Mouse (Mus musculus) adrenal gland, postnatal 14 days (tissue): Measurements from ENCODE around the gene Prss41. TPM values are rescaled to one million over a fixed set of nuclear protein-coding genes. Genes with fewer than 3 reads are reported as not detected.
A peak's percentile ranks its signal among the peaks of the same experiment; 100 is the strongest.

Source experiments
- DNase-seq: peaks from one replicate; pipeline ENCODE4 v3.0.0; 2021; ENCODE audit warnings: mixed read lengths
- total RNA-seq: library from RNA; stranded (reverse); gene quantifications from 2 replicates; pipeline ENCODE4 v1.2.3, GENCODE M21; 2021

The Prss41 gene
- total RNA-seq, 1 experiment from 2014 or later = 0.56 TPM

DNA sequence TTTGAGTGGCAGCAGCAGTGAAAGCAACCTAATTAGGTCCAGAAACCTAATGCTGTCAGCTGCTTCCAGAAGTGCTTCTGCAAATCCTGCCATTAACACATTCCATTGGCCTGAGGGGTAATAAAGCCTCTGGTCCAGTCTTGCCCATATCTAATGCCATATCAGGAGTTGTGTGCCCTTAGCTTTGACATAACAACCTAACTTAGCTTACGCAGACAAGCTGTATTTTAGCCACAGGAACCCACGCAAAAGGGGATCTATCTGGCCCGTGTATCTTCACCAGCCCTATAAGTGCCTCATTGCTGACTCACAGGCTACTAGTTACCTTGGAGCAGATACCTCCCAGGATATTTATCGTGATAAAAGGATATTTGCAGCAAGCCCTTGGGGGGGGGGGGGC, 18.4 kb downstream of the Prss41 start:
- no peak for DNase-seq

DNA sequence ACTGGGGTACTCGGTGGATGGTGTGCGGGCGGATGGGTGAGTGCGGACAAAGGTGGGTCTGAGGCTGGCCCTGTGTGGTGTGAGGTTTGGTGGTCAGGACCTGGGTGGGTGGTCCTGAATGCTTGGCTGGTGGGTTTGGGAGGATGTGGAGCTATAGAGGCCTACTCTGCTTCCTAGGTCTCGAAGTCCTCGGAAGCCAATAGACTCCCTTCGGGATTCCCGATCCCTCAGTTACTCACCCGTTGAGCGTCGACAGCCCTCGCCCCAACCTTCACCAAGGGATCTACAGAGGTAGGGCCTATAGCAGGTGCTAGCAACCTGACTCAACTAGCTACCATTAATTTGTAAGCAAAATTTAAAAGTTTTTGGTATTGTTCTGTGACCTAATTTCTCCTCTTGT, 20.4 kb downstream of the Prss41 start:
- no peak for DNase-seq

DNA sequence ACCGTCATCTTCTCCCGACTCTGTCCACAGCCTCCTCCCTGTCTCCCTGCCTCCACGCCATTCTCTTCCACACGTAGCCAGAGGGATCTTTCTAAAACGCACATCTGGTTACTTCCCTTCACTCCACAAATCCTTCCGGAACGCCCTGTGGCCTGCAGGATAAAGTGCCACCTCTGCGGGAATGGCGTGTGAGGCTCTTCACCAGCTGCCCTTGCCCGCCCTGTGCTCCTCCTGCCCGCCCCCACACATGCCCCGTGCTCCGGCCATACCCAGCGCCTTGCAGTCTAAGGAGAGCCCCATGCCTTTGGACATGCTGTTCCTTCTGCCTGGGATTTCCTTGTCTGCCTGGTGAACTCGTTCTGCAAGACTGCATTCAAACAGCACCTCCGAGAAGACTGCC, 21.0 kb downstream of the Prss41 start:
- no peak for DNase-seq

DNA sequence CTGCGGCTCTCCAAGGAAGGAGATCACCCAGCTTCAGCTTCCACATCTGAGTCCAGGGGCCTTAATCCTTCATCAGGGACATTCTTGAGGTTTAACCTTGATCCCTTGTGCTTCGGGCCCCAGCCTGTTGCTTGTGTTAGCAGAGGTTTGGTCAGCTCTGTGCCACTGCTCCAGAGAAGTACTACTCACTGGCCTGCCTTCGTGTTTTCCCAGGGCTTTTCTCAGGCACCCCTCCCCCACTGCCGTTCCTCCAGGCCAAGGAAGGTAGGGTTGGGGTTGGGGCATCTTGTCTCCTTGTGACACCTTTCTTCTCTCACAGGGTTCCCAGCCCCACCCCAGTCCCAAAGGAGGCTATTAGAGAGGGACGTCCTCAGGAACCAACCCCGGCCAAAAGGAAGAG, 21.9 kb downstream of the Prss41 start:
- DNase-seq = peak; percentile 41

DNA sequence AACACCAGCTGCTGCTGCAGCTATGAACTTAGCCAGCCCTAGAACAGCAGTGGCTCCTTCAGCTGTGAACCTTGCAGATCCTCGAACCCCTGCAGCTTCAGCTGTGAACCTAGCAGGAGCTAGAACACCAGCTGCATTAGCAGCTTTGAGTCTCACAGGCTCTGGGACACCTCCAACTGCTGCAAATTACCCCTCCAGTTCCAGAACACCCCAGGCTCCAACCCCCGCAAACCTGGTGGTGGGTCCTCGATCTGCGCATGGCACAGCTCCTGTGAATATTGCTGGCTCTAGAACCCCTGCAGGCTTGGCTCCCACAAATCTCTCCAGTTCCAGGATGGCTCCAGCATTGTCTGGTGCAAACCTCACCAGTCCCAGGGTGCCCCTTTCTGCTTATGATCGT, 23.2 kb downstream of the Prss41 start:
- no peak for DNase-seq

DNA sequence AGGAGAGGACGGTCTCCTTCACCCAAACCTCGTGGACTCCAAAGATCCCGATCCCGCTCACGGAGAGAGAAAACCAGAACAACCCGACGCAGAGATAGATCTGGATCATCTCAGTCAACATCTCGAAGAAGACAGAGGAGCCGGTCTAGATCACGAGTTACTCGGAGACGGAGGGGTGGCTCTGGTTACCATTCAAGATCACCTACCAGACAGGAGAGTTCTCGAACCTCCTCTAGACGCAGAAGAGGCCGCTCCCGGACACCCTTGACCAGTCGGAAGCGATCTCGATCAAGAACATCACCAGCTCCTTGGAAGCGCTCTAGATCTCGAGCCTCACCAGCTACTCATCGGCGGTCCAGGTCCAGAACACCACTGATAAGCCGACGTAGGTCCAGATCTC, 24.7 kb downstream of the Prss41 start:
- no peak for DNase-seq

DNA sequence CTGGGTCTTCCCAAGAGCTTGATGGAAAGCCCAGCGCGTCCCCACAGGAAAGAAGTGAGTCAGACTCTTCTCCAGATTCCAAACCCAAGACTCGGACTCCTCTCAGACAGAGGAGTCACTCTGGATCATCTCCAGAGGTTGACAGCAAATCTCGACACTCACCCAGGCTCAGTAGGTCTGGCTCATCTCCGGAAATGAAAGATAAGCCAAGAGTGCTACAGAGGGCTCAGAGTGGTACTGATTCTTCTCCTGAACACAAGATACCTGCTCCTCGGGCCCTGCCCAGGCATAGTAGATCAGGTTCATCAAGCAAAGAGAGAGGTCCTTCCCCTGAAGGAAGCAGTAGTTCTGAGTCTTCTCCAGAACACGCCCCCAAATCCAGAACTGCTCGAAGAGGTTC, 25.4 kb downstream of the Prss41 start:
- no peak for DNase-seq

DNA sequence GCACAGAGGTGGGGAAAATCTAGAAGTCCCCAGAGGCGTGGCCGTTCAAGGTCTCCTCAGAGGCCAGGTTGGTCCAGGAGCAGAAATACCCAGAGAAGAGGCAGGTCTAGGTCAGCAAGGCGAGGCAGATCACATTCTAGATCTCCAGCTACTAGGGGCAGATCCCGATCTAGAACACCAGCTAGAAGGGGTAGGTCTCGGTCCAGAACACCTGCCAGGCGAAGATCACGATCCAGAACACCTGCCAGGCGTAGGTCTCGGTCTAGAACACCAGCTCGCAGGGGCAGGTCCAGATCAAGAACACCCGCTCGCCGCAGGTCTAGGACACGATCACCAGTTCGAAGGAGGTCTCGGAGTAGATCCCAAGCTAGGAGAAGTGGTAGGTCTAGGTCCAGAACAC, 28.3 kb downstream of the Prss41 start:
- DNase-seq = no peak

DNA sequence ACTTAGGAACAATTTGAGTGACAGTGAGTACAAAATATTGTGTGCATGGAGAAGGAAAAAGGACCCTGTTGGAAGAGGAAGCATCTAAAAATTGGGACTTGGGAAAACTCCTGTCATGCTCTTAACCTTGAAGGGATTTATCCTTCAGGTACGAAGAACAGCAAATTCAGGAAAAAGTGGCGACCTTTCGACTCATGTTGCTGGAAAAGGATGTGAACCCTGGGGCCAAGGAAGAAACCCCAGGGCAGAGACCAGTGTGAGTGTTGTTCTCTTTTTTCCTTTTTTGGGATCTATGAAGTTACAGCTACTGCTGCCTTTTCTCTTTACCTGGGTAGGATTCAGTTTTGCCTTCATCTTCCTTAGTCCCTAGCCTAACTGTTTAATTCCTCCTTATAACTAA, 36.1 kb downstream of the Prss41 start:
- DNase-seq = no peak

DNA sequence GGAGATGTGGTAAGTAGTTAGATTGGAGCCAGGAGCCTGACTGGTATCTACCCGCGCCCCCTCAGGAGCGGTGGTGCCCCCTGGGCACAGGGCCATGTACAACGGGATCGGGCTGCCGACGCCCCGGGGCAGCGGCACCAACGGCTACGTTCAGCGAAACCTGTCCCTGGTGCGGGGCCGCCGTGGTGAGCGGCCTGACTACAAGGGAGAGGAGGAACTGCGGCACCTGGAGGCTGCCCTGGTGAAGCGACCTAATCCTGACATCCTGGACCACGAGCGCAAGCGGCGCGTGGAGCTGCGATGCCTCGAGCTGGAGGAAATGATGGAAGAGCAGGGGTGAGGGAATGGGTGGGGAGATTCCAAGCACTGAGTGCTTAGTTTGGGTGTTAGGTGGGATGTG, 37.1 kb downstream of the Prss41 start:
- peak; percentile 73 for DNase-seq

DNA sequence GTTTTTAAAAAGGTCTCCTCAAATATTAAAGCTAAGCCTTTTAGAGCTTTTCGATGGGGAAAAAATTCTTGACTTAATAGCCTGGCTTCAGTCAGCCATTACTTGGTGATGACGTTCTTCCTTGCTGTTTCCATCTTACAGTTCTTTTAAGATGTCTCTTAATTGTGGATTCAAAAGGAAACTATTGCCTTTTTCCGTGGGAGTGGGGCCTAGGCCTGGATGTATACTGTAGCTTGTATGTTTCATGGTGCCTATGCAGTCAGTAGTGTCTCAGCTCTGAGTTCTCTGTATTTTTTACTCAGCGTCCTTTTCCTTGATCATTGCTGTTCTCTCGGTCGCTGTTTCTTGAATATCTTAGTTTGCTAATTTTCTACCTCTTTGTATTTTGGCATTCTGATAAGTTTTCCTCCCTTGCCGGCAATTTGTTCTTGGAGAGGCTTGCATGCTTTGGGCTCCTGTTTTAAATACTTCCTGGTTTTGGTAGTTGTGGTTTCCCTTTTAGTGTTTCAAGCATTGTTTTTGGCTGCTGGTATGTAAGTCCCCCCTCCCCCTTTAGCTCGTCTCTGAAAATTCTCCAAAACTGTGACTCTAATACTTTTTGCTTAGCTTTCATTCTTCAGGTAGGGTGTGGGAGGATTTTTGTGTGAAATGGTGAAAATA, 39.4 kb downstream of the Prss41 start:
- DNase-seq = peak; percentile 4

DNA sequence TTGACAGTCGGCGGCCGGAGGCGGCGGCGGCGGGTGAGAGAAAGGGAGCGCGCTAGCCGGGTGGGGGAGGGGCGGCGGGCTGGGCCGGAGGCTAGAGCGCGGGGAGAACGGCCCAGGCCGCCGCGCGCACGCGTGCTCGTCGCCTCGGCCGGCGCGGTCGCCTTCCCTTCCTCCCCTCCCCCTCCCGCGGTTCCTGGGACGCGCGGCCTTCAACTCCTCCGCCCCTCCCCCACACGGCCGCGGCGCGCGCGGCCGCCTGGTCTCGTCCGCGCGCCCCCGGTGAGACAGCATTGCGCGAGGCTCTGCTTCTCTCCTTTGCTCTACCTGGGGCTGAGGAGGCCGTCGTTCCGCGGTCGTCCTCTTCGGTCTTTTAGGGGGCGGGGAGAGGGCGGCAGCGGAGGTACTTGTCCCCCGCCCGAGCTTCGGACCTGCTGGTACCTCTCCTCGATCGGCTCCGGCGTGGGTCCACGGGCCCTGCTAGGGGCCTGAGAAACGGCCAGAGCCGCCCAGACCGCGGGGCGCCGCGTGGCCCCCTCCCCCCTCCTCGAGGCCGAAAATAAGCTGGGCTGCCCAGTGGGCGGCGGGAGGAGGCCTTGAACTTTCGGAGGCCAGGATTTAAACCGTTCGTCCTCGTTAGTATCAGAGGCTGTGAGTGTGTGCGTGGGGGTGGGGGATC, 40.5 kb downstream of the Prss41 start:
- peak; percentile 95 for DNase-seq

DNA sequence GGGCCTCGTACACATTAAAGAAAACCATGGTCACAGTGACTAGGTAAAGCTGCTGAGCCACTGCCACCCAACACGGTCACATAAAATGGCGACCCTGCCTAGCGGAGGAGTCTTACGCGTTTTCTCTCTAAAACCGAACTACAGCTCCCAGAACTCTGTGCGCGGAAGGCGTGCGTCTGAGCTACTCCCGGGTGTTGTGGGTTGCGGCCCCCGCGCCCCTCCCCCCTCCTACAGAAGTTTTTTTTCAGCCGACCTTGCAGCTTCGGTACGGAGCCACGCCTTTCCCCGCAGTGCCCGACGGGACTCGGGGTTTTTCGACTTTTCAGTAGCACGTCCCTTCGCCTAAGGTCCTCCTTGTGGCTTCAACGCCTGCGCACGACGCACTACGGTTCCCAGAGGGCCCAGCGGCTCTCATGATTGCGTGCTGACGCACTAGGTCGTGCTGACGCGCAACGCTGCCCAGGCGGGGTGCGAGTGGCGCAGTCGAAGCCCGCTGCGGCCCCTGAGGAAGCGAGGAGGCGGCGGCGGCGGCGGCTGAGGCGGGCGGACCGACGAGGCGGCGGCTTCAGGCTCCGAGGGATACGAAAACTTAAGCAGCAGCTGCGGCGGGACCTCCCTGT, 41.1 kb downstream of the Prss41 start:
- DNase-seq = peak; percentile 98

DNA sequence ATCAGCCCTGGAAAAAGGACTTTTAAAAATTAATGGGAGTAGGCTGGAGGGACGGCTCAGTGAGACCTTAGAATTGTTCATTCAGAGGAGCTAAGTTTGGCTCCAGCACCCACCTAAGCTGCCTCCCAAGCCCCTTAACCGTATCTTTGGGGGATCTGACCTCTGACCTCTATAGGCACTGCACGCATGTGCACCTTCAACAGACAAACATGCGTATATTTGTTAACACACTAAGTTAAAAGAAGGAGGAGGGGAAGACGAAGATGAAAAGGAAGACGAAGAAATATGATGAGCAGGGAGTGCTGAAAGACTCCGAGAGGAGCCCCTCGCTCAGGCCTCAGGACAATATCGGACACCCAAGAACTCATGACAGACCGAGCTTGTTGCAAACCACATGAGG, 42.3 kb downstream of the Prss41 start:
- no peak for DNase-seq

DNA sequence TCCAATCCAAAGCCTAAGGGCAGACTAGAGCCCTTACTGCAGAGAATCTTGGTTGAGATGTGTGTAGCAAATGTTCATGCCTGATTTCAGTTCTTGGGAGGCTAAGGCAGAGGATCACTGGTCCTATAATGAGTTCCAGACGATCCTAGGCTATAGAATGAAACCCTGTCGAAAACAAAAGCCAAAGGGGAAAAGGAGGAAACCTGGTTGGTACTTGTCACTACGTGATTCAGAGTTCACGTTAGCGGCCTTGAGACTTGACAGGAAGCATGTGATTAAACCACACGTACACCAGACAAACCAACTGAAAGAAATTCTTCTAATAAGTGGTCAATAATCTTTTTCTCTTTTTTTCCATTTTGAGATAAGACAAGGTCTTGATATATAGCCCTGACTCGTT, 46.7 kb downstream of the Prss41 start:
- no peak for DNase-seq

DNA sequence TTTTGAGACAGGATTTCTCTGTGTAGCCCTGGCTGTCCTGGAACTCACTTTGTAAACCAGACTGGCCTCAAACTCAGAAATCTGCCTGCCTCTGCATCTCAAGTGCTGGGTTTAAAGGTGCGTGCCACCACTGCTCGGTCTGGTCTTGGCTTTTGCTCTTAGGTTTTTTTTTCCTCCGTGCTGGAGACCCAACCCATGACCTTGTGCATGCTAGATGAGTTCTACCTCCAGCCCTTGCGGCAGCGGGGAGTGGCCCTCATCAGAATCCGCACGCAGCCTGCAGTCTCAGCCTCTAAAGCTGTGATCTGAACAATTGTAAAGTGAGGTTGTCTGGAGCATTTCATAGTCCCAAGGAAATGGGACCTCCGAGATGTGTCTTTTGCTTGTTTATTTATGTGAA, 48.6 kb downstream of the Prss41 start:
- no peak for DNase-seq

DNA sequence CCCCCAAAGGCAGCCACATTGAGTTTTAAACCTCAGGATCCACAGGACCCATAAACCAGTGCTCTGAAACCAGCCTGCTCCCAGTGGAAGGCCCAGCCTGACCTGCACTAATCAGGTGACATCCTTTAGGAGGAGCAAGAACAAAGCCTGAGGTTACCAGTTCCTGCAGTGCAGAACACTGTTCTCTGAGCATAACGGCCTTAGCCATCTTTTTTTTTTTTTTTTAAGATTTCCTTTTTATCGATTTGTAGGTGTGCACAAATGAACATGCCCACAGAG, 53.0 kb downstream of the Prss41 start:
- DNase-seq = no peak

DNA sequence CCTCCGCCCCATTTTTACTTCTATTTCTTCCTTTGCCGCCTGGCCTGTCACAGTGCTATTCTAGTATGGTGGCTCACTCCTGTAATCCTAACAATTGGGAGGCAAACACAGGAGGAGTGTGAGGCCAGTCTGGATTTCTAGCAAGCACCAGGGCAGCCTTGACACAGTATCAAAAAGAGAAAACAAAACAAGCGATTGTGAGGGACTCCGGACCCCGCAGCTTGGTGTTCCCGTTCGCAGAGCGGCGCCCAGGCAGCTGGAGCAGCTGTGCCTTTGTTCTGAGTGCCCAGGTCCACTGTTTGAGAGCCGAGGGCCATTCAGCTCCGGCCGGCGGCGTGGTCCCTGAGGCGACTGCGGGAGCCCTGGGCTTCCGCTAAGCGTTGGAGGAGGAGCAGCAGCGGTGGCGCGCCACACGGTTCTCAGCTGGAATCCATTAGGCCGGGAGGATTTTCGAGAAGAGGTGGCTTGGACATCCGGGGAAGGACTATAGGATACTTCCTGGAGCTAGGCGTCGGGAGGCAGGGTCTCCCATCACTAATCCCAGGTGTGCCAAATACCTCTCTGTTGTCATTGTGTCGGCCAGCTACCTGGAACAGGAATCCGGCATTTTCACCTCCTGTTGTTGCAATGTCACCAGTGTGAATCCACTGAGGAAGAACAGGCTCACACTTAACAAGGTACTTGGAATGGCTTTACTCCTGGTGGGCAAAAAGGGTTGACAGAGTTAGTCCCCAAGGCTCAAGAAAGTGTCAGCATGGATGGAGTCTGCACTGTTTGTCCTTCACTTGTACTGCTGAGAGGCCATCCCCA, 53.5 kb downstream of the Prss41 start, which contains the start of gene Srrm2:
Gene Srrm2, plus strand, starts transcription at position 264 of the 810 bp plus-strand sequence.
- DNase-seq = peak; percentile 78

DNA sequence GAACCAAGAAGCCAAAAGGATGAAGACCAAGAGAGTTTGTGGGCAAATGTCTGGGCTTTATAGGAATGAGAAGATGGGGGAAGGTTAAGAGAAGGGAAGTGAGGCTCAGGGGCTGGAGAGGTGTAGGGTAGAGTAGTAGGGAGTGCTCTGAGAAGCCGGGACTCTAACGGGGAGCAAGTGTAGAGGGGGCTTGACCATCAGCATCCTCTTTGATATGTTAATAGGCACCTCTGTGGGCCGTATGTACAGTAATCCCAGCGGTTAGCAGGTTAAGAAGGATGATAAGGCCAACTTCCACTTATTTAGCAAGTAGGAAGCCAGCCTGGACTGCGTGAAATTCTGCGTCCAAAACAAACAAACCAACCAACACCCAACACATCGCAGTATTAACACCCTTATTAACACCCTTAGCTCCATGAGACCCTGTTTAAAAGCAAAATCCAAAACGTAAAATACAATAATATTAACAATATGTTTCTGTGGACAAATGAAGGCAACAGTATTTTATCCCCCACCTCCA, 54.2 kb downstream of the Prss41 start:
- DNase-seq = no peak

DNA sequence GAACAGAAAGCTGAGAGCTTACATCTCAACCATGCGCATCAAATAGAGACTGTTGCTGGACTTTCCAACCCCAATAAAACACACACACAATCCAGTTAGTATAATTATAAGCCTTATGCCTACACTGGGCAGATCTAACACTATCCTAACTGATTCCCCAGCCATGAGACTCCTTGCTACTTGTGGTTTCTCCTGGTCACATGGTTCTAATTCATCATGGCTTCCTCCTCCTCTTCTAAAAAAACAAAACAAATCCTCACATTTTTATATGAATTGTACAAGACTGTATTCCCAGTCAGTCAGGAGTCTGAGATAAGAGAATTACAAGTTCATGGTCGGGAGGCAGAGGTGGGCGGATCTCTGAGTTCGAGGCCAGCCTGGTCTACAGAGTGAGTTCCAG, 55.0 kb downstream of the Prss41 start:
- DNase-seq = no peak
